Mouse (Mus musculus) ES-Bruce4 (cell line): Measurements from ENCODE around the gene Ckap5.

ENCODE experiments used
- CTCF ChIP-seq: IDR thresholded peaks from one replicate; pipeline ENCODE4 v1.8.1; 2011; ENCODE audit warnings: low read depth, low read length
- POLR2A ChIP-seq: IDR thresholded peaks from one replicate; pipeline ENCODE4 v1.8.1; 2011; ENCODE audit warnings: low read length; ENCODE audit not compliant: insufficient read depth

GRCm38 (mm10) chr2:91664780-91665179, 138.2 kb downstream of the Ckap5 start:
- TF ChIP-seq POLR2A (no peak), CTCF (no peak)
